Mouse (Mus musculus) neural tube, embryonic 10.5 days (tissue): ENCODE results near the gene Foxo1.
A peak's percentile ranks its signal among the peaks of the same experiment; 100 is the strongest.

ENCODE experiments used
- DNase-seq: peaks from one replicate; pipeline ENCODE4 v3.0.0-alpha.2; 2017; ENCODE audit warnings: low spot score; ENCODE audit errors: extremely low spot score

Gene Foxo1

GRCm38 (mm10) chr3:52364576-52364975 lies 96.4 kb downstream of the Foxo1 start:
- DNase-seq: no peak

DNA sequence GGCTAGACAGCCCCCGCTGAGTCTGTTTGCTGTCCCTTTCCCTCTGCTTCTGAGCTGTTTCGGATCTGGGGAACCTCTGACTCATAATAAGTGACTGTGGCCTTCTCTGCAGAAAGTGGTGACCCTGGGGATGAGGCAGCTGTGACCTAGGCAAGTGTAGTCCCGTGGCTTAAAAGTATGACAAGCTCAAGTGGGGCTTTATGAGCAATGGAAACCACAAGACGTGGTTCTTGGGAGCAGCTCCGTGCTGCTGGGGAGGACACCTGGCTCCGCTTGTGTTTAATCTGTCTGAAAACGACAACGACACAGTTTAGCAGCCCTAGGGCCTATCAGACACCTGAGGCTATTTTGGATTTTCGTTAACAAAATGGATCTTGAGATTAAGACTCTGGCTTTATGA lies 101.1 kb downstream of the Foxo1 start:
- DNase-seq: no peak

GRCm38 (mm10) chr3:52369881-52370428 lies 101.8 kb downstream of the Foxo1 start:
- DNase-seq: no peak

DNA sequence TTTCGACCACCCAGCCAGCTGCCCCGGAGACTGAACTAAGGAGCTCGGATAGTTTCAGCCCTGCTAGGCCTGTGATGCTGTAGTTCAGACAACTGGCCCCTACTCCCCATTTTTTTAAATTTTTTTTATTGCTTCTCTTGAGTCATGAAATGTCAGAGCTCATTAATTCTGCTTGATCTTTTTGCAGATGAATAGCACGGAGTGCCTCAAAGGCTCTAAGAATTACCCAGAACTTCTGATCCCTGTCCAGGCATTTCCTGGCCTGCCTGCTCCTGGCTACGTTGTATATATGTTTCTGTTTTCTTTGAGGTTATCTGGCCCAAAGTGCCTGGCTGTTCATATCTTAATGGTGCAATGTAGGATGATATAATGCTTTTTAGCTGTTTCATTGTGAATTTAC lies 108.8 kb downstream of the Foxo1 start:
- no peak for DNase-seq

DNA sequence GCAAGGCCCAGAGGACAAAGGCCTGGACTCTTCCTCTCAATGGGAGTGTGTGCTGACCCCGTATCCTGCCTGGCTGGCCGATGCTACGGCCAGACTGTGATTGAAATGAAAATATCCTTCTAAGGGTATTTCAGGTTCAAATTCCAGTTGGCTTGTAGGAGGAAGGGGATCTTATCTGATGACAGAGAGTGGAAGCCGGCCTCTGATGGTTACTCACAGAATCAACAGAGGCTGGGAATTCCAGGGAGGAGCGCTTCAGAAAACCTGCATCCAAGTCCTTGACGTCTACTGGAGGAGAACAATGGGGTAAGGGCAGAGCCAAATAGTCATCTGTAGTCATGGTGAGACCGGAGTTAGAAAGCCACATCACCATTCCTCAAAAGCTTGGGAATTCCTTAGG lies 115.2 kb downstream of the Foxo1 start:
- DNase-seq: no peak

GRCm38 (mm10) chr3:52386343-52386742 lies 118.2 kb downstream of the Foxo1 start:
- no peak for DNase-seq

GRCm38 (mm10) chr3:52390321-52390720 lies 122.2 kb downstream of the Foxo1 start:
- DNase-seq: no peak

DNA sequence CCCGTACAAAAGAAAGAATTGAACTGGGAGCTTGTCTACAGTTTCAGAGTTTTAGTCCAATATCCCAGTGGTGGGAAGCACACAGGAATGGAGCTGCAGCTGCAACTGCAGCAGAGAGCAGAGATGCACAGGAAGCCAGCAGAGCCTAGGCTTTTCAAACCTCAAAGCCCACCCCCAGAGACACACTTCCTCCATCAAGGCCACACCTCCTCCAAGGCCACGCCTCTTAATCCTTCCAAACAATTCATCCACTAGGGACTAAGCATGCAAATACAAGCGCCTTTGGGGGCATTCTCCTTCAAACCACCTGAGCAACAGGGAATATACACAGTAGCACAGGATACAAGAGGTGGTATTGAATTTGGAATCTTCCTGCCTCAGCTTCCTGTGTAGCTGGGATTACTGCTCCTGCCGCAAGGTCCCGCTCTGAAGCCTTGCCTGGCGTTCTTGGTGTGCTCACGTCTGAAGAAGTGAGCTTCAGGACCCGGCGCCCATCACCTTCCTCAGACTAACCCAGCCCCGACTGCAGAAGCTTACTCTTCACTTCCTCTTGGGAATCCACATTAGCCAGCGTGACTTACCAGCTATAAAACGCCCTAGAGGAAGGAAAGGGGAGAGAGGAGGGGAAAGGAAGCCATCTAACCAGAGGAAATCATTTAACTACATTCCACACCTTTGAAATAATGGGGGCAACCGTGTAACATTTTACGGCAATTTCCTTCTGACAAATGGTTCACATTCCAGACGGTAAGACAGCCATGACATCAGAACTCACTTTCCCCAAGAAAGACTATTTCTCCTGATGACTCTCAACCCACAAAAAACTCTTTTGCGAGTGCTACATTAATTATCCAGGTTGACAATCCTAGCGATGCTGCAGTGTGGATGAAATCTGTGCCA lies 122.9 kb downstream of the Foxo1 start:
- no peak for DNase-seq

DNA sequence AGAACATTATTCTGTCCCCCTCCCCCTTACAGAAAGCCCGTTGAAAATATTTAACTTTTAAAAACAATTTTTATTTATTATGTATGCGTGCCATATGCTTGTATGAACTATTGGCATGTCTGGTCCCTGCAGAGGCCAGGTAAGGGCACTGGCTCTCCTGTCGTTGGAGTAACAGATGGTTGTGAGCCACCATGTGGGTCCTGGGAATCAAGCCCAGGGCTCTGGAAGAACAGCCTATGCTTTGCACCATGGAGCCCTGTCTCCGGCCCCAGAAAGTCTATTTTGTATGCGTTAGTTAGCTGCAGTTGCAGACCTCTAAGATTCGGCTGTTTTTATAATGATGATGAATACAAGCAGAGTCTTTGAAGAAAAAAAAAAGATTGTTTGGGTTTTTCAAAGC lies 123.8 kb downstream of the Foxo1 start:
- no peak for DNase-seq

- DNase-seq: no peak
Measured at GRCm38 (mm10) chr3:52392521-52392920, 124.4 kb downstream of the Foxo1 start.

DNA sequence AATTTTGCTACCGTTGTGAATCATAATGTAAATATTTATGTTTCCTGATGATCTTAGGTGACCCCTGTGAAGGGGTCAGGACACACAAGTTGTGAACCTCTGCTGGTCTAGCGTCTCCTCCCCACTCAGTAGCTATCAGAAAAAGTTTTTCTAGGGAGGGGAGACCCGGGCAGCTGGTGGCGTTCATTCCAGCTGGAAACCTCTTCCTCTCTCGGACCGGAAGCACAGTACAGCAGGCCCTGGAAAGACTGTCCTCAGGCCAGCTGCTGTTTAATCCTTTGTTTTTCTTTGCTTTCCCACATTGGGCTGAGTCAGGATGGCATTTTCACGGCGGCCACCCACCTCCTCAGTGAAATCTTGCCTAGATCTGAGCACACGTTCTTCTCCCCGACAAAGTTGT lies 125.0 kb downstream of the Foxo1 start:
- no peak for DNase-seq

GRCm38 (mm10) chr3:52396121-52396731 lies 128.1 kb downstream of the Foxo1 start:
- DNase-seq: no peak

DNA sequence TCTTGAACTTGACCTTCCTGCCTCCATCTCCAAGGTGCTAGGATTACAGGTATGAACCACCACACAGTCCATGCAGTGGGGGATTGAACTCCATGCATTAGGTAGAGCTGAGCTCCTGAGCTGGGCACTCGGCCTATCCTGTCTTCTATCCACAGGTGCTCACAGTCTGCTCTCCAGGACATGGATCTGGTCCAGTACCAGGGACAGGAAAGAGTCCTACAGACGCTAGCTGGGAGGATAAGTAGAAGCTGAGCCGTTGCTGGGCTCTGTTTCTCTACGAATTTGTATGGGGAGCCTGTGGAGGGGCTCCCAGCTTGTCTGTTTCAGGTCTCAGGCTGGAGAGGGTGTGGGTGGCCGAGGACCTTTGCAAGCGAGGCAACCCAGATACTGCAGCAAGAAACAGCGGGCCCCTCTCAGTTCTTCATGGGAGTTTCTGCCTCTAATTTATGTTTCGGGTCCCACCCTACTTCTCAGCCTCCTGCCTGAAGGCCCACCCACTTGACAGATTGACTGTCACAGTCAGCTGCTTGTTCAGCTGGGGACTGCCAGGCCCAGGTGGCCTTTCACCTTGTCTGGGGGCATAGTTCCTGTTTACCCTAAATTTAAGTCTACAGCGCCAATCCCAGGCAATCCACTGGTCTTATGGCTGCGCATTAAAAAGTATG lies 128.9 kb downstream of the Foxo1 start:
- no peak for DNase-seq

GRCm38 (mm10) chr3:52397961-52398360 lies 129.8 kb downstream of the Foxo1 start:
- DNase-seq: no peak

DNA sequence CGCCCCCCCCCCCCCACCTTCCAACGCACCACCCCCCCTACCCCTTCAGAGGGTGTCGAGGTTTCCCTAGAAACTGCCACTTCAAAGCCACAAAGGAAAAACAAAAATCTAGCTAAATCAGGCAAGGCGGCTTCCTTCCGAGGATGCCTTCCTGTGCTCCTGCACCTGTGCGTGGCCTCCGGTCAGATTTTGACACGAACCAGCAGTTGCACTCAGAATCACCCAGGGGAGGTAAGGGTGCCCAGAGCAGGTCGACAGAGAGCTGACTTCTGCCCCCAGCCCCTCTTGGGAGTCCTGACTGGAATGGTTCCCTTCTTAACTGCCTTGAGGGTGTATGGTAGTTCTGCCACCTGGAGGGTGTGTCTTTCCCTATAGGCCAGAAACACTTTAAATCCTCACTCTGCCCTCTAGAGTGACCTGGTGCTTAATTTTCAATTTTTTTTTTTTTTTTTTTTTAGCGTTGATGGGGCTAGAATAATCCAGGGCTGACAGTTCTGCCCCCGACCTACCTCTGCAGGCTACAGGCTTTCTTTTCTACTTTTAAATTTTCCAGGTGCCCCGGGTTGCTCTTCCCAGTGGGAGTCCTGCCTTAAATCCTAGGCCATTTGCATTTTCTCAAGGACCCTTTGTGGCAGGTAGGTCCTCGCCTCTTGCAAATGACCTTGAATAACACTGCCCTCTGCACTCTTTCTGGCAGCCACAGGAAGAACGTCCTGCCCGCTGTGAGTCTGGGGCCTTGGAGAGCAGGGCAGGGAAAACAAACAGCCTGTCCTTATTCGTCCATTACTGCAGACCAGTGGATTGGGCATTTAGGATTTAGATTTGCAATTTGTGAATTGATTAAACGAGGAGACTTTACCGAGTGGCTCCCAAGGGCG lies 132.4 kb downstream of the Foxo1 start:
- DNase-seq: no peak

DNA sequence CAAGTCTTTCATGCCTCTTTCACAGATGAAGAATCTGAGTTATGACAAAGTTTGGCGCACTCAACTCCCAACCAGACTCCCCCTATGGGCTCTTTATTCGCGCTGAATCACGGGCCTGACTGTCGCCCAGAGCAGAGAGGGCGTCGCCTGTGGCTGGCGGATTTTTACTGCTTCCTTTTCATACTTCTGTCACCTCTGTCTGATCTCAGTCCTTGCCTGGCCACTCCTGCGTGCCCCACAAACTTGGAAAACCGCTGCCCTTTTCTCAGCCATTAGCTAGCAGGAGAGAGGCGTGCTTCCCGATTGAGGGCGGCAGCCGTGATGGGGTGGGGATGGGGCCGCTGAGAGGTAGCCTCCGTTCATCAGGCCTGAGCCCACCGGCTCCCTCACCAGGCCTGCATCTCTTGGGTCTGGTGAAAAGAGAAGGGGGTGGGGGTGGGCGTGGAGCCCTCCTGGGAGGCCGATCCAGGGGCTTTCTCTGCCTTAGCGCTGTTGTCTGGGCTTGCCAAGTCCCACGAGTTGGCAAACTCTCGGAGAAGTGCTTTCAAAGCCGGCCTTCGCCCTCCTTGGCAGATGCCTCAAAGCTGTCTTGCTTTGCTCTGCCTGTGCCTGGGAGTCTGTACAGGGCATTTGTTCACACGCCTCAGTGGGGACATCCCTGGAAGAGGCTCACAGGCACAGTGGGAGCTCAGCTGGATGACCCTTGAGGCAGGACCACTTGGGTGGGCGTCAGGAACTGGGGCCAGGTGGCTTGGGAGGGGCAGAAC lies 133.2 kb downstream of the Foxo1 start:
- DNase-seq: peak; percentile 64
